Mouse (Mus musculus) NIH3T3 (cell line): ENCODE data around the gene Lima1.
"Not testable (repeated sequence)": the region's sequence is repeated elsewhere in the genome, so short reads cannot be mapped to it uniquely, and the experiment has no call there.

Experiments
- DNase-seq: peaks from one replicate; pipeline ENCODE4 v3.0.0-alpha.2; 2012; ENCODE audit warnings: low read depth

The Lima1 gene

DNA sequence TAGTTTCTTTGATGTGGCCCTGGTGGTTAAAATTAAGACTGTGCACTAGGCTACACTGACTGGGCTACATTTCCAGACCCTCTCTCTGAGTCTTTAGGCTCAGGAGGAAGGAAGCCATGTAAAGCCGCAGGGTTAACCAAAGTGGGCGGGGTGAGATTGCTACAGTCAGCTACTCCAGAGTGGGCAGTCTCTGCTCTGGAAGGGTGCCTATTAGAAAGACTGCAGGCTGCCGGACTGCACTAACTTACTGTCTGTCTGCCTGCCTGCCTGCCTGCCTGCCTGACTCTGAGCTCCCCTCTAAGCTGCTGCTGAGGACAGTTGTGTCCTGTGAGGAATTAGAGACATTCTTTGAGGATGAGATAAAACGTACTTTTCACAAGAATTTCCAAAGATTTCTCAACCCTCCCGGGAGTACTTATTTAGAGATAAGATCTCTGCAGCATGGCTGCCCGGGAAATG, 72.0 kb downstream of the Lima1 start:
- DNase-seq = peak; percentile 77

DNA sequence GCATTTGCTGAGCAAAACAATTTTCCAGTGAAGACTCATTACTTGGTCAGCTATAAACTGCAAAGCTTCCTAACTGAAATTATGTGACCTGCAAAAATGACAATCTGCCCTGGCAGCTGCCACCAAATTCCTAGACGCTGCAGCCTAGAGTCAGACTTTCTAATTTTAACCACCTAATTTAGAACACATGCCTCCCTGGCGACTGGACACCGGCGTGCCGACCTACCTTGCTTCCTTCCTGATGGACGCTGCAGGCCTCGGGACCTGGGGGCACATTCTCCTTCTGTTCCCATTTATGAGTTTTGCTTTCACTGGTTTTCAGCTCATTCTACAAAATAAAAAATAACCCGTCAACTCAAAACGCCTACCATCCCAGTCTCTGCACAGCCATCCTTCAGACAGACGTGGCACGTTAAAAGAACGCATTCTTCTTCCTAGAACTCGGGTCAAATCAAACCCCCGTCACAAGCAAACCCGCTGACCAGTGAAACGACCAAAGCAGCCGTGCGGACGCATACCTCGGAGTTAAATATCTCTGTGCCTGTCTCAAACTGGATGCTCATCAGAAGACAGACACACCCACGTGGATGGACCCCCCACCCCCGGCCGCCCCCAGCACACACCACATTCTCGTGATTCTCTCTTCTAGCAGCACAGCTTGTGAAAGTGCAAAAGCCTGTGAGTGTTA, 73.2 kb downstream of the Lima1 start:
- DNase-seq = peak; percentile 40

GRCm38 (mm10) chr15:99799706-99800105, 75.5 kb downstream of the Lima1 start:
- no peak for DNase-seq

- no peak for DNase-seq
Observed at GRCm38 (mm10) chr15:99797898-99798297, 77.4 kb downstream of the Lima1 start.

DNA sequence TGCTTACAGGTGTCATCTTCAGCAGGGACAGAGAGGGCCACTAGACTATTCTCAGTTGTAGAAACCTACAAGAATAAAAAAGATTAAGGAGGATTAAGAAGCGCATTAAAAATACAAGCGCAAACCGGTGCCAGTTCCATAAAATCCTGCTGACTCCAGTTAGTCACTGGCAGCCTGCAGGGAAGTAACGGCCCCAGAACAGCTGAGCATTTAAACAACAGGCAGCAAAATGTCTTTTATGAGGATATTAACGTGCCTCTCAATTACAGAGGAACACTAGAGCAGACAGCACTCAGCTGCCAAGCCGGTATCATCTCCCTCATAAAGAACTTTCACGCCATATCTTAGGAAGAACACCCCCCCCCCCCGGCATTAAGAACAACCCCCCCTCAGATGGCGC, 78.5 kb downstream of the Lima1 start:
- DNase-seq = no peak

DNA sequence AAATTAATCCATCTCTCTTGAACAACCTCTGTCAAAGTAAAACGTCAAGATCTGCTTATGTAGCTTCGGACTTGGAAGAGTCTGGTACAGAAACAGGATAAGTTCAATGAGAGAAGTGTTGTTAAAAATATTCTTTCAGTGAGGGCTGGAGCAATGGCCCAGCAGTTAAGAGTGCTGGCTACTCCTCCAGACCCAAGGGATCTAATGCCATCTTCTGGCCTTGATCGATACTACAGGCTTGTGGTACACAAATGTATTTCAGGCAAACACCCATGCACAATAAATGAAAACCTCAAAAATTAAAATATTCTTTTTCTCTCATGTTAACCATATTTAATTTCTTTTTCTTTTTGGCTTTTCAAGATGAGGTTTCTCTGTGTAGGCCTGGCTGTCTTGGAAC, 79.2 kb downstream of the Lima1 start:
- peak; percentile 57 for DNase-seq

- no peak for DNase-seq
Observed at GRCm38 (mm10) chr15:99792221-99792815, 82.9 kb downstream of the Lima1 start.

DNA sequence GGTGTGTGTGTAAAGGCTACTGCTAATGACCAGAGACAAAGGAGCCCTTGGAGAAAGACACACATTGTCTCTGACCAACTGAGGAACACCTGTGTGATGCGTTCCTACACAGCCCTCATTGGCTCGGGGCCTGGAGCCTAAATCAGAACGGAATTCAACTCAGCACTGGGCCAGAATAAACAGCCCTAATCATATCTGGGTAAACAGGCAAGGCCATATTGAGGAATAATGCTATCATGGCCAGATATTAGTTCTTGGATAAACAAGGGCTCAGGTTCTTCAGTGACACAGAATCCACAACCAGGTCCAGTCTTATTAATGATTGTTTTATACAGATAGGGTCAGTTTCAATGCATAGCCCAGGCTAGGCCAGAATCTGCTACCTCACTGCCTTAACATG, 84.3 kb downstream of the Lima1 start:
- no peak for DNase-seq

GRCm38 (mm10) chr15:99790464-99790863, 84.8 kb downstream of the Lima1 start:
- DNase-seq = no peak

DNA sequence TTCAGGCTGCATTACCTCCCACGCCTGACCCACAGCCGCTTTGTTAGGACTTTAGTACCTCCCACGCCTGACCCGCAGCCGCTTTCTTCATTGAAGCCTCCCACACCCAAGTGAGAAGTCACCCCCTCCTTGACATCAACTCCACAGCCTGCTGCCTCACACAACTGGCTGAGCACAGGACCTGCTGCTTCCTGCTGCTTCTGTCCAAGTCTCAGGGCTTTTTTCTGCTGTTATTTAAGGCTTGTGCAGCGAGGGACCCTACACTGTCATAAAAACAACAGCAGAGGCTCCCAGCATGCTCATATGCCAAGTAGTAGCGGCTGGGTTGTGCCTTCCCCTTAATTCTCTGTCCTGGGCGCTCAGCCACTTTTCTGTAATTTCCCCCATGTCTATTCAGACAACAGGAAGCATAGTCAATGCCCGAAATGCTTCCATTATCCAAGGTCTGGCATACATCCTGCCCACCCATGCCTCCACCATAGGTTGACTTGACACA, 87.6 kb downstream of the Lima1 start:
- DNase-seq = no peak

DNA sequence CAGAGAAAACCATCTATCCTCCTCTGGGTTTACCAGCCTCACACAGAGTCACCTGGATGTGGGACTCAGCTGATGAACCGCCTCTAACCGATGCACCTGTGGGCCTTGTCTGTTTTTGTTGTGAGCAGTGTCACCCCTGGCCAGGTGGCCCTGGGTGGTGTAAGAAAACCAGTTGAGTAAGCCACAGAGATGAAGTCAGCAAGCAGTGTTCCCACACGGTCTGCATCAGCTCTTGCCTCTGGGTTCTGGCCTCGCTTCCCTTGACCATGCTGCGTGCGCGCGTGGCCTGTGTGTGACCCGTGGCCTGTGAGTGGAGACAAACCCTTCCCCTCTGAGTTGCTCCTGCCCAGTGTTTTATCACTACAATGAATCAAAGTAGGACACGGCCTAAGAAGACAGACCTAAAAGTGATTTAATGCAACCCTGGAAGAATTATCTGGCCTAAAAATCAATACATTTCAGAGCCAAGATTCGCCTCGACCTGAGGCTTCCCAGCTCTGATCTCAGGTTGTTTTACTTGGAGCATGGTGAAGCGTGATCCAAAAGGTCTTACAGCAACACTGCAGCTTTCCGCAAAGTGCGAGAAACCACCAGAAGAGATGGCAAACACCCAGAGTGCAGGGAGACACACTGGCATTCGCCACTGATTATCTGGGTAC, 96.5 kb downstream of the Lima1 start:
- DNase-seq = no peak

DNA sequence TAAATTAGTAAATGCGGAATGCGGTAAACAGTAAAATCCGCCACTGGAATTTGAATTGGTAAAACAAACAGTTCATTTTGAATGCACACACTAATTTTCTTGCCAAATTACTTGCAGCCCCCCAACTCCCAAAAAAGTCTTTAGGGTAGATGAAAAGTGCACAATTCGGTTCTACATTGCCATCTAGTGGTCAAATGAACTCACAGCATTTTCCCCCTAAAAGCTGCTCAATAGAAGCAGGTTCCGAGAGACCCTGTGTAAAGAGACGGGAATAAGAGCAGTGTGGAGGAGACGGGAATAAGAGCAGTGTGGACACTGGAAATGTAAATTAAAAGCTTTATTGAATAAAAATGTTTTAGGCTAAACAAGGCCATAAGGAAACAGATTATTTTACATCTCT, 97.1 kb downstream of the Lima1 start:
- DNase-seq = peak; percentile 70

DNA sequence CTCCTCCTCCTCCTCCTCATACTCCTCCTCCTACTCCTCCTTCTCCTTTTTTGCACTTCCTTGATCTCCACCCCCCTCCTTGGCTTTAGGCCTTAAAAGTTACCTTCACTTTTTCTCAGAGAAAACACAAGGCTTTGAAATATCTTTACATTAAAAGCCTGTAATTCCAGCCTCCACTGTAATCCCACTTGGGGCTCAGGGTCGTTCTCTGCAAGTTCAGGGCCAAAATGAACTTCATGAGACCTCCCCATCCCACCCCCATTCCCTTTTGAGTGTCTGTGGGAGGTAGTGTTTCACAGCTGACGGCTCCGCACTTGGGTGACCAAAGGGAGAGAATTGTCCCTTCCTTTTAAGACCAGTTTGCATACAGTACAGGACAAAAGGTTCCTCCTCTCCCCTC, 102.3 kb downstream of the Lima1 start:
- DNase-seq = no peak

GRCm38 (mm10) chr15:99772881-99772924, 102.6 kb downstream of the Lima1 start, which contains the start of gene Cers5:
TSS of gene Cers5 (minus strand) at chr15:99772885.
- DNase-seq = not testable (repeated sequence)

DNA sequence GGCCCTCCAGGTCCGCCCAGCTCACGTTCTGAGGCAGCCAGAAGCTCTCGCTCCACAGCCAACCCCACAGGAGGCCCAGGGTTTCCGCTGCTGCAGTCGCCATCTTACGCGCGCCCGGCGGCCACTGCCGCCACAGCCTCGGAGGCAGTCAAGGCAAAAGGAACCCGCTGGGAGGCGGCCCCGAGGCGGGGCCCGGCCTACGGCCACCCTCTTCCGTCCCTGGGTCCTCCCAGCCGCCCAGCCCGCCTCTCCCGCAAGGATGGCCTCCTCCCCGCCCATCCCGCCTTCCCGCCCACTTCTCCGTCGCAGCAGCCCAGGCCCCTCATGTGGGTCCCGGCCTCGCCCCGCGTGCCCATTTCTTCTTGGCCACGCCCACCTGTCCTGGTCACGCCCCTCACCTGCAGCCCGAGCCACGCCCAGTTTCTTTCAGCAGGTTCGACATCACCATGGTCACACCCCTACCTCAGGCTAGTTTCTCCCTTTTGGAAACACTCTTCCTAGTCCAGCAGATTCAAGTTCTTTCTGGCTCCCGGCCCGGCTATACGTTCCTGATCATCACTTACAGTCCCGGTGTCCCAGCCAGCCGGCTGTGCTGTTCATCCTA, 102.9 kb downstream of the Lima1 start:
- DNase-seq = peak; percentile 94

- peak; percentile 65 for DNase-seq
Observed at GRCm38 (mm10) chr15:99771601-99772276, 103.5 kb downstream of the Lima1 start.

- peak; percentile 41 for DNase-seq
Observed at GRCm38 (mm10) chr15:99771004-99771500, 104.2 kb downstream of the Lima1 start.

DNA sequence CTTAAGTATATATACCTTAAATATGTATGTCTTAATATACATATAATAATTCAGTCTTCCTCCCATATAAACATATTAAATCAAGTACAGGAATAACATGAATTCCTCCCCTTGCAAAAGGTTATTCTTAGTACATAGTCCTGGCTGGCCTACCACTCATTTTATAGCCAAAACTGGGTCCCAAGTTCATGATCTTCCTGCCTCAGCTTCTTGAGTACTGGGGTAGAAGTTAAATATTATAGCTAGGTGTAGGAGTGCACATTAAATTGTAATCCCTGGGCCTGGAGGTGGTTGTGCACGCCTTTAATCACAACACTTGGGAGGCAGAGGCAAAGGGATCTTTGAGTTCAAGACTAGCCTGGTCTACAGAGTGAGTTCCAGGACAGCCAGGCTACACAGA, 106.5 kb downstream of the Lima1 start:
- DNase-seq = no peak

DNA sequence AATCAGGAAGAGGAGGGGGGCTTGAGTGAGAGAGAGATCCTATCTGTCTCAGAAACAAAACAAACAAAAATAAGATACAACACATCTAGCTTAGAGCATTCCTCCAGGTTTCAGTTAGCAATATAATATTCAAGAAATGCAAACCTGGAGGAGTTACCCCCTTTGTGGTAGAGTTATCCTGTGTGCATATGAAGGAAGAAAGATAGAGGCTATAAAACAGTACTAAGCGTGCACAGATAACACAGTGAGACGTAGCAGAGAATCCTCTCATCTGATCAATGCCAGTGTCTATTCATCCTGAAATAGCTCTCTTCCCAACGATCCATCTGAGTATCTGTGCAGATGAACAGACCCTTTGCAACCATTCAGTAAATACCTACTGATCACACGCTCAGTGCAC, 107.8 kb downstream of the Lima1 start:
- no peak for DNase-seq

DNA sequence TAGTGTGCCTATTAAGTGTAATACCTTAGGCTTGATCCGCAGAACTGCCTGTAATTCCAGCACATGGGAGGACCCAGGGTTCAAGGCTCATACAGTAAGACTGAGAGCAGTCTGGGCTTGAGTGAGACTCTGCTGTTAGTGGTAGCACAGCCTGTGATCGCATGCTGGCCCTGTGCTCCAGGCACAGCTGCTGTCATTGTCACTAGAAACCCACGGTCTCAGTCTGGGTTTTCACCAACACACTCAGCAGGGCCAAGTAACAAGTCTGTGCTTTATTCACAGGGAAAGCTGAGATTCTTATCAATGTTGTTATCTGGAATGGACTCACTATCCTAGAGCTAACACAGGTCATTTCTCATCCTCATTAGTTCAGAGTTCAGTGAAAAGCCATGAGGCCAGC, 121.1 kb downstream of the Lima1 start:
- DNase-seq = no peak

- DNase-seq = no peak
Observed at GRCm38 (mm10) chr15:99740229-99740628, 135.0 kb downstream of the Lima1 start.

GRCm38 (mm10) chr15:99736675-99737074, 138.6 kb downstream of the Lima1 start:
- DNase-seq = no peak

GRCm38 (mm10) chr15:99735631-99736030, 139.6 kb downstream of the Lima1 start:
- DNase-seq = no peak
